Mouse (Mus musculus): ENCODE results near the gene Sat1. TPM values are rescaled to one million over a fixed set of nuclear protein-coding genes. Genes with fewer than 3 reads are reported as not detected.

The Sat1 gene
- polyA plus RNA-seq, 2 experiments, result 39.2 to 94.8 TPM

- no peak for DNase-seq (ENCODE audit: low read depth in 3 of 3, low spot score in 3 of 3)
- H3K9ac ChIP-seq (replicated peaks), result no peak overlapping the region
- no peak overlapping the region for H3K4me2 ChIP-seq (ENCODE audit: low read depth)
- 44% methylated on average over 2 of the region's 2 CpGs for WGBS (ENCODE audit: insufficient replicate concordance)
- TF ChIP-seq CTCF (IDR thresholded peaks at IDR 0.05; ENCODE audit: low read depth) (no peak), EP300 (IDR thresholded peaks at IDR 0.05; ENCODE audit: low read depth) (no peak)
- no peak overlapping the region for H3K27ac ChIP-seq
- no peaks in the 10 kb centered on the region for H3K4me1 ChIP-seq (replicated peaks; ENCODE audit: control insufficient read depth in 2 of 2, insufficient read depth in 2 of 2, low read length in 1 of 2)
- H3K4me3 ChIP-seq (ENCODE audit: insufficient read depth in 1 of 2, low read depth in 2 of 2, low read length in 2 of 2), result no peak overlapping the region
- ATAC-seq (ENCODE audit: insufficient read depth), result no peak
- no peaks in the 10 kb centered on the region for H3K27me3 ChIP-seq (ENCODE audit: control insufficient read depth, insufficient read depth, low read length)
- H3K9me3 ChIP-seq (ENCODE audit: control insufficient read depth, low read length), result no peaks in the 10 kb centered on the region
- H3K36me3 ChIP-seq (replicated peaks; ENCODE audit: control insufficient read depth, insufficient read depth, low read depth), result no peaks in the 10 kb centered on the region
Observed at GRCm38 (mm10) chrX:155177640-155178039, 38.6 kb downstream of the Sat1 start.

- H3K4me1 ChIP-seq (replicated peaks; ENCODE audit: control insufficient read depth in 2 of 2, insufficient read depth in 2 of 2, low read length in 1 of 2), result no peaks in the 10 kb centered on the region
- 24% methylated on average over 2 of the region's 2 CpGs for WGBS (ENCODE audit: insufficient replicate concordance)
- ATAC-seq (ENCODE audit: insufficient read depth) (no peak), DNase-seq (ENCODE audit: low read depth in 3 of 3, low spot score in 3 of 3) (no peak)
- H3K4me2 ChIP-seq (ENCODE audit: low read depth), result no peak overlapping the region
- no peaks in the 10 kb centered on the region for H3K9me3 ChIP-seq (ENCODE audit: control insufficient read depth, low read length)
- H3K4me3 ChIP-seq (ENCODE audit: insufficient read depth in 1 of 2, low read depth in 2 of 2, low read length in 2 of 2), result no peak overlapping the region
- H3K9ac ChIP-seq (replicated peaks), result no peak overlapping the region
- TF ChIP-seq CTCF (IDR thresholded peaks at IDR 0.05; ENCODE audit: low read depth) (no peak), EP300 (IDR thresholded peaks at IDR 0.05; ENCODE audit: low read depth) (no peak)
- no peak overlapping the region for H3K27ac ChIP-seq
- H3K27me3 ChIP-seq (ENCODE audit: control insufficient read depth, insufficient read depth, low read length), result no peaks in the 10 kb centered on the region
- H3K36me3 ChIP-seq (replicated peaks; ENCODE audit: control insufficient read depth, insufficient read depth, low read depth), result no peaks in the 10 kb centered on the region
Observed at GRCm38 (mm10) chrX:155177230-155177629, 39.0 kb downstream of the Sat1 start.

GRCm38 (mm10) chrX:155175568-155175967, 40.7 kb downstream of the Sat1 start:
- no peaks in the 10 kb centered on the region for H3K4me1 ChIP-seq (replicated peaks; ENCODE audit: control insufficient read depth in 2 of 2, insufficient read depth in 2 of 2, low read length in 1 of 2)
- H3K9ac ChIP-seq (replicated peaks), result no peak overlapping the region
- ATAC-seq (ENCODE audit: insufficient read depth), result no peak
- no peak overlapping the region for H3K27ac ChIP-seq
- H3K4me3 ChIP-seq (ENCODE audit: insufficient read depth in 1 of 2, low read depth in 2 of 2, low read length in 2 of 2), result no peak overlapping the region
- no peak for TF ChIP-seq EP300 (IDR thresholded peaks at IDR 0.05; ENCODE audit: low read depth)
- TF ChIP-seq CTCF (IDR thresholded peaks at IDR 0.05; ENCODE audit: low read depth), result no peak
- H3K27me3 ChIP-seq (ENCODE audit: control insufficient read depth, insufficient read depth, low read length), result no peaks in the 10 kb centered on the region
- H3K36me3 ChIP-seq (replicated peaks; ENCODE audit: control insufficient read depth, insufficient read depth, low read depth), result no peaks in the 10 kb centered on the region
- H3K9me3 ChIP-seq (ENCODE audit: control insufficient read depth, low read length), result no peaks in the 10 kb centered on the region
- H3K4me2 ChIP-seq (ENCODE audit: low read depth), result no peak overlapping the region
- DNase-seq (ENCODE audit: low read depth in 3 of 3, low spot score in 3 of 3), result no peak
- WGBS (ENCODE audit: insufficient replicate concordance), result 50% methylated on average over 4 of the region's 4 CpGs

- ATAC-seq (ENCODE audit: insufficient read depth), result no peak
Observed at GRCm38 (mm10) chrX:155172310-155172709, 43.9 kb downstream of the Sat1 start.

GRCm38 (mm10) chrX:155171754-155172153, 44.5 kb downstream of the Sat1 start:
- Histone ChIP-seq H3K4me3 (ENCODE audit: insufficient read depth in 1 of 2, low read depth in 2 of 2, low read length in 2 of 2) (no peak overlapping the region), H3K9me3 (ENCODE audit: control insufficient read depth, low read length) (no peaks in the 10 kb centered on the region), H3K4me1 (replicated peaks; ENCODE audit: control insufficient read depth in 2 of 2, insufficient read depth in 2 of 2, low read length in 1 of 2) (no peaks in the 10 kb centered on the region), H3K4me2 (ENCODE audit: low read depth) (no peak overlapping the region), H3K9ac (replicated peaks) (no peak overlapping the region), H3K27ac (no peak overlapping the region), H3K27me3 (ENCODE audit: control insufficient read depth, insufficient read depth, low read length) (no peaks in the 10 kb centered on the region), H3K36me3 (replicated peaks; ENCODE audit: control insufficient read depth, insufficient read depth, low read depth) (no peaks in the 10 kb centered on the region)
- DNase-seq (ENCODE audit: low read depth in 3 of 3, low spot score in 3 of 3) (no peak), ATAC-seq (ENCODE audit: insufficient read depth) (no peak)
- TF ChIP-seq EP300 (IDR thresholded peaks at IDR 0.05; ENCODE audit: low read depth) (no peak), CTCF (IDR thresholded peaks at IDR 0.05; ENCODE audit: low read depth) (no peak)
- 8% methylated on average over 1 of the region's 1 CpGs for WGBS (ENCODE audit: insufficient replicate concordance)

More at GRCm38 (mm10) chrX:155172310-155172709, 43.9 kb downstream of the Sat1 start:
- Histone ChIP-seq H3K4me3 (ENCODE audit: insufficient read depth in 1 of 2, low read depth in 2 of 2, low read length in 2 of 2) (no peak overlapping the region), H3K4me2 (ENCODE audit: low read depth) (no peak overlapping the region), H3K9me3 (ENCODE audit: control insufficient read depth, low read length) (no peaks in the 10 kb centered on the region), H3K9ac (replicated peaks) (no peak overlapping the region), H3K27ac (no peak overlapping the region), H3K4me1 (replicated peaks; ENCODE audit: control insufficient read depth in 2 of 2, insufficient read depth in 2 of 2, low read length in 1 of 2) (no peaks in the 10 kb centered on the region), H3K36me3 (replicated peaks; ENCODE audit: control insufficient read depth, insufficient read depth, low read depth) (no peaks in the 10 kb centered on the region), H3K27me3 (ENCODE audit: control insufficient read depth, insufficient read depth, low read length) (no peaks in the 10 kb centered on the region)
- TF ChIP-seq CTCF (IDR thresholded peaks at IDR 0.05; ENCODE audit: low read depth) (no peak), EP300 (IDR thresholded peaks at IDR 0.05; ENCODE audit: low read depth) (no peak)
- DNase-seq (ENCODE audit: low read depth in 3 of 3, low spot score in 3 of 3), result no peak
